Mouse (Mus musculus) mouse trophoblast stem cell (cell line): ENCODE data around the gene Pafah1b3.

Experiments
- in situ Hi-C, 2 experiments: fragments of 300-500 bp; cut with MseI, MboI; formaldehyde crosslinking; loops; 2 replicates in 1 of 2; 3 replicates in 1 of 2; pipeline ENCODE4 v1.15.1; 2025

Gene Pafah1b3

DNA sequence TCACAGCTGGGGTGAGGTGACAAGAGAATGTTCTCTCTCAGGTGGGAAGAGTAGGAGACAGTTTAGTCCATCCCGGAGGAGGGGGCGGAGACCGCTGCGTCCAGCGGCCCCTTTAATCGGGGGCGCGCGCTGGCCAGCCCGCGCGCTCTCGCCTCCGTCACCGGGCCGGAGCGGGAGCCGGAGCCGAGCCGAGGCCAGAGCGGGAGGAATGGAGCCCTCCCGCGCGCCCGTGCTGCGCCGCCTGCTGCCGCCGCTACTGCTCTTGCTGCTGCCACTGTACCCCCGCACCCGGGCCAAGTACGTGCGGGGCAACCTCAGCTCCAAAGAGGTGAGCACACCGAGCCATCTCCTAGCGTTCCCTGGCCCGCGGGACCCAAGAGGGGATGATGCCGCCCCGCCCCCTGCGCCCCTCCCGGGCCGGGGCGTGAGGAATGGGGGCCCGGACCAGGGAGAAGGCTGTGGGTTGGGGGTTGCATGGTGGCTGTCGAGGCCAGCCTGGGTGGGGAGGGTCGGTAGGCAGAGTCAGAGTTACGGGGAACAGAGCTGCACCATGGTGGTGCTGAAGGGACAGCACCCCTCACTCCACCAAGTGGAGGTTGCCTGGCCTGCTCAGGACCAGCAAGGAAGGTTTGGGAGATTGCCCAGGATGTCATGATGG lies 8.3 kb upstream of the Pafah1b3 start, which contains the start of gene Tmem145:
Gene Tmem145 (plus strand): TSS at position 151 of the 658 bp plus-strand sequence.
- in situ Hi-C loops = no loop called here

DNA sequence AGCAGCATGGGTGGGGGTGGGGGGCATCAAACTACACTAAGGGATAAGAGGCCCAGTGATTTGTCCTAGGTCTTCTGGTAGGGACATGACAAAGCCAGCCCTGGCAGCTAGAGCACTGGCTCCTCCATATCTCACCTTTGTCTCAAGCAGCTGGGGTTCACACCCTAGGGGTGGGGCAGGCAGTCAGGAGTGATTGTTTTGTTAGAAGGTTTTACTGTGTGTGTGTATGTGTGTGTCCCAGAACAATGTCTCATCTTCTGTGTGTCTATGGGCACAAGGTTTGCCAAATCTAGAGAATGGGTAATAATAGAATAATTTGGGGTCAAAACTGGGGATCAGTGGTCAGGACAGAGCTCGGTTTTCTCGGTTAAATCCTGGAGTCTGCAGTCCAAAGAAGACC lies 7.7 kb upstream of the Pafah1b3 start:
- in situ Hi-C loops = no loop called here

DNA sequence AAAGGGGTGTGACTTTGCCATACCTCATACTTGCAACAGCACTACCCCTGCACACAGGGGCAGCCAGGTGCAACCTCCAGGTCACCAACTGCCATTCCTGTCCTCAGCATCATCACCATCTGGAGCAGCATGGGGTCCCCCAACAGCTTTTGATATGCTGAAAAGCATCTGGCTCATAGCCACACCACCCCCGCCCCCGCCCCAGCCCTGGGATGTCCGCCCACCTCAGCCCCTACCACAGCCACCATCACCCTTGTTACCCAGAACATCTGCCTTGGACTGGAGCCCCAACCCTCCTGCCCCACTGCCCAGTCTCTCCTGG lies 5.9 kb upstream of the Pafah1b3 start:
- in situ Hi-C loops = no loop called here

DNA sequence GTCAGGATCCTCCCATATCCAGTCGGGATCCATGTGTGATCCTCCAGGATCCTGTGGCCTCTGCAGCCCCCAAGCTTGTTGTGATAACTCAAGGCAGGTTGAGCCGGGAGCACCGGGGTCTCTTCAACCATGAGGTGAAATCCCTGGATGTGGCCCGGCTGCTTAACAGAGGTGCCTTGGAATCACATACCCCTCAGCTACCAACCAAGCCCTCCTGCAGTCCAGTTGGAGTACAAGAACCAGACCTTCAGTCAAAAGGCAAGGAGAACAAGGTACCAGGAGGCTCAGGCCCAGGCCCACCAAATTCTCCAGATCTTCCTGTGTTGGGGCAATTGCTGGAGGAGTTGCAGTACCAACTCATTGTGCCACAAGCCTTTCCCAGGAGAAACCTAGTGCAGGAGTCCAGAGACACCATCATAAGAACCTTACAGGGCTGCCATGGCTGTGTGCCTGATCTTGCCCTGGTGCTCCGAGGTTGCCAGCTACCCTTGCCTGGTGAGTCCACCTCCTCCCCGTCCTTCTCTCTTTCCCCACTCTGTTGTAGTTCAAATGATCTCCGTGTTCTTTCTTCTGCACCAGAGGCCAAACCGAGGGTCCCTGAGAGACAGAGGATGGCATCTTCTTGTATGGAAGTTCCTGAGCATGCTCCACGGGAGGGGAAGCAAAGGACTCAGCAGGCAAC lies 5.4 kb upstream of the Pafah1b3 start:
- in situ Hi-C loops = no loop called here

DNA sequence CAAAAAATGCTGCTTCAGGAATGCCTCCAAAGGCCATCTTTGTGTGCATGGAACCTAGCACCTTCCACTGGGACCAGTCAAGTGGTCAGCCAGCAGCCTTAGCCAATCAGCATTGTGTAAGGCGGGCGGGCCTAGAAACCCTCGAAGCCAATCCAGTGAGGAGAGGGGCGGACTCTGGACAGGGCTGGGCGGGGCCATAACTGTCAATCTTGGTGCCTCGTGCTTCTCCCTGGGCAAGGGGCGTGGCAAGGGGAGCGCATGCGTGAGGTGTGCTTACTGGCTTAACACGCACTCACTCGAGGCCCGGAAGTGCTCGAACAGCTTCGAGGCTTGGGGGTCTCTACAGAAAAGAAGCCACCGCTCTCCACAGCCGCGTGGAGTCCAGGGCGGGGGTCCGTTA lies 3.3 kb upstream of the Pafah1b3 start, which contains the start of gene Prr19:
Gene Prr19 (plus strand): TSS at position 349 of the 400 bp plus-strand sequence.
- in situ Hi-C loops = no loop called here

DNA sequence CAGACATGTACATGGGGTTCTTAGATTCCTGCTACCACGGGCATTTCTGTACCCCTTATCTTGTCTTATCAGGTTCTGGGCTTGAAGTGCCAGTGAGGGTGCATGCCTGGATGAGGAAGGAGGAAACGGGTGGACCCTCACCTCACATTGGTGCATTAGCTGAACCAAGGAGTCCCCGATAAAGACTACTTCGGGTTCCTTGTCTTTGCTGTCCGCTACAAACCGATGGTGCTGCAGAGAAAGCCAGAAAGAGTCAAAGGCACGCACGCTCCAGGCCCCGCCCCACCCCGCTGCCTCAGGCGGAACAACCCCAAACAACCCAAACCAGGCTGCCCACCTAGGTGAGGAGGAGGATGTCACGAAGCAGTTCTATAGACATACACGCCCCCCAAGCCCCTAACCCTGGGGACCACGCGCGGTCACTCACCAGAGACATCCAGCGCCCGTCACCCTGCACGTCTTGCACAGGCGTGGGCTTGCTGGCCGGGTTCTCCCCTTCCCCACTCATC lies 787 bp downstream of the Pafah1b3 start:
- in situ Hi-C loops = no loop called here

DNA sequence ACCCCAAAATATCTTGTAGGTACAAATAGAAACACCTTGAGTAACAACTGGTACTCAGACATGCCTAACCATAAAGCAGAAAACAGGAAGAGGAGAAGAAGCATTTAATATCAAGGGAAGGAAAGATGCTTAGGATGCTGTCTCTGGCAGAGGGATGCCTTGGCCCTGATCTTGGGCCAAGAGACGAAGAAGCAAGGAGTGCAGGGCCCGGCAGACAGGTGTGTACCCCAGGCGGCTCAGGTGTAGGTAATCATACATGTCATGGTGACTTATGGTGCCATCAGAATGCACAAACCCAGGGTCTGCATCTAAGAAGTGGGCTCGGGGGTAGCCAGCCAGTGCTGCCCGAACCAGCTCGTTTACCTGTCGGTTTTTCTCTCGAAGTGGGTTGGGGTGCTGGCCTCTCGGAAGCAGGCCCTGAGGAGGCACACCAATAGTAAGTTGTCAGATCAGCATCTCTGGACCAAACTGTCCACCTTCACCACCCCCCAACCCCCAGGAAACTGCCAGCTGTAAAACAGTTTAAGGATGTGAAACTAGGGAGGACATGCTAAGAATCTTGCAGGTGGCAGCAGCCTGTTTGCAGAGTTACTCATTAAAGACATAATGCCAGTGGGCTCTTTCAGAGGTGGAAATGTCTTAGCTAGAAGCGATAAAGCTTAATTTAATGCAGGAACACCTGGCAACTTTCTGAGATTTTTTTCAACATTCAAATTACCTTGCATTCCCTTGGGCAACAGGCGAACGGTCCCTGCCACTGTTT lies 2.6 kb downstream of the Pafah1b3 start:
- in situ Hi-C loops = no loop called here

DNA sequence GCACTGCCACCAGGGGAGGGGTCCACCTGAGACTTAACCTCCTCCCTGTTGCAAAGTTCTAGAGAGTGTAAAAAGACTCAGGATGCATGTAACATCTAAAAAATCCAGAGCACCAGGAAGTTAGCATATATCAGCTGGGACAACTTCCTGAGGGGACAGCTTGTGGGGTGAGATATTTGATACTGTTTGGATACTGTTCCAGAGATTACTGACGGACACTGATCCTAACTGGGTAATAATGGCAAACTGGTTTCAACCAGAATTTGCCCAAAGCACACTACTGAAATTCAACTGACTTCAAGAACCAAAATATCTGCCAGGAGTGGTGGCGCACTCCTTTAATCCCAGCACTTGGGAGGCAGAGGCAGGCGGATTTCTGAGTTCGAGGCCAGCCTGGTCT lies 3.3 kb downstream of the Pafah1b3 start:
- in situ Hi-C loops = no loop called here

DNA sequence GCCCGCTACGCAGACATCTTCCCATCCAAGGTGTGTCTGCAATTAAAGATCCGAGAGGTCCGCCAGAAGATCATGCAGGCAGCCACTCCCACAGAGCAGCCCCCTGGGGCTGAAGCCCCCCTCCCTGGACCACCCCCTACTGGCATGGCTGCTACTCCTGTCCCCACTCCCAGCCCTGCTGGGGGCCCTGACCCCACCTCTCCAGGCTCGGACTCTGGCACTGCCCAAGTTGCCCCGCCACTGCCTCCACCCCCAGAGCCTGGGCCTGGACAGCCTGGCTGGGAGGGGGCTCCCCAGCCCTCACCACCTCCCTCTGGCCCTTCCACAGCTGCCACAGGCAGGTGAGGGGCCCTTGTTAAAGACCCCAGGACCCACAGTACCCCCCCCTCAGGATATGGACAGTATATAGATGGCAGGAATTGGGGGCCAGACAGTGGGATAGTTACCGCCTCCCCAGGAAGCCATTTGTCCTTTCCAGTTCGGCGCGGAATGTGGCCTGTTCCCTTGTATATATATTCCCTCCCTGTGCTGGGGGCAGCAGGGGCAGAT lies 4.5 kb downstream of the Pafah1b3 start:
- in situ Hi-C loops = no loop called here

DNA sequence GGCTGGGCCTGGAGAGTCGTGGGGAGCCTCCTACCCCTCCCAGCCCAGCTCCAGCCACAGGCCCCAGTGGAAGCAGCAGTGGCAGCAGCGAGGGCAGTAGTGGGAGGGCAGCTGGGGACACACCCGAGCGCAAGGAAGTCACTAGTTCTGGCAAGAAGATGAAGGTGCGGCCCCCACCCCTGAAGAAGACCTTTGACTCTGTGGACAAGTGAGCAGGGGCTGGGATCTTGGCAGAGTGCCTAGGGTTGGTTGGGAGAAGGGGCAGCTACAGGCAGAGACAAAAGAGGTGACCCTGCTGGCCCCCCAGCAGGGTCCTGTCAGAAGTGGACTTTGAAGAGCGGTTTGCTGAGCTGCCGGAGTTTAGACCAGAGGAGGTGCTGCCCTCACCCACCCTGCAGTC lies 5.7 kb downstream of the Pafah1b3 start:
- in situ Hi-C loops = no loop called here

DNA sequence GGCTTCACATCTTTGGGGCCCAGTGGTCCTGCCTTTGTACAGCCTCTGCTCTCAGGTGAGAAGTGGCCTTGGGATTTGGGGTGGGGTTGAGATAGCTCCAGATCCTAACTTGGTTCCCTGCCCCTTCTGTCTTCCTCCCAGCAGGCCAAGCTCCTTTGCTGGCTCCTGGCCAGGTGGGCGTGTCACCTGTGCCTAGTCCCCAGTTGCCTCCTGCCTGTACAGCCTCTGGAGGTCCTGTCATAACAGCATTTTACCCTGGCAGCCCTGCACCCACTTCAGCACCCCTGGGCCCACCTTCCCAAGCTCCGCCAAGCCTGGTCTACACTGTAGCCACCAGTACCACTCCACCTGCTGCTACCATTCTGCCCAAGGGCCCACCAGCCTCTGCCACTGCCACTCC lies 6.9 kb downstream of the Pafah1b3 start:
- in situ Hi-C loops = no loop called here

DNA sequence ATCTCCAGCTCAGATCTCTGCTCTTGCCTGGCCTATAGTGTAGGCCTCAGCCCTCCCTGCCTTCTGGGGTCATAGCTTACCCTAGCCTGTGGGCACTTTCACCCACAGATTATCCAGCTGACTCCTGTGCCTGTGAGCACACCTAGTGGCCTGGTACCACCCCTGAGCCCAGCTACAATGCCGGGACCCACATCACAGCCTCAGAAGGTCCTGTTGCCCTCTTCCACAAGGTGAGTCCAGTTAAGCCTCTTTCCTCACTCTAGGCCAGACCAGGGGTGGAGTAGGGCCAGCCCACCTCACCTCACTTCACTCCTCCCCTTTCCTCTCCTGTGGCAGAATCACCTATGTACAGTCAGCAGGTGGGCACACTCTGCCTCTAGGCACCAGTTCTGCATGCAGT lies 7.3 kb downstream of the Pafah1b3 start:
- in situ Hi-C loops = no loop called here

DNA sequence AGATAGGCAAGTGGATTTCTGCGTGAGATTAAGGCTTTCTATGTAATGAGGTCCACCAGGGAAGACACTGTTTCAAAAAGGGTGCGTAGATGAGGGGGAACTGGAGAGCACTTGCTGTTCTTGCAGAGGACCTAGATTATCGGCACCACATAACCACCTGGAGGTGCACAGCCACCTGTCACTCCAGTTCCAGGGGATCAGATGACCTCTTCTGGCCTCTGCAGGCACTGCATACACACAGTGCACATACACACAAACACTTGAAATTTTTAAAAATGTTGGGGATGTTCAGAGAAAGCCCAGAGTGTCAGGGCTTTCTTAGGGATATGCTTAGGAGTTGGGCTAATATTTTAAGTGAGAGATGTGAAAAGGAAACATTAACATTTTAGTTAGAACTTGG lies 7.9 kb downstream of the Pafah1b3 start:
- in situ Hi-C loops = no loop called here

DNA sequence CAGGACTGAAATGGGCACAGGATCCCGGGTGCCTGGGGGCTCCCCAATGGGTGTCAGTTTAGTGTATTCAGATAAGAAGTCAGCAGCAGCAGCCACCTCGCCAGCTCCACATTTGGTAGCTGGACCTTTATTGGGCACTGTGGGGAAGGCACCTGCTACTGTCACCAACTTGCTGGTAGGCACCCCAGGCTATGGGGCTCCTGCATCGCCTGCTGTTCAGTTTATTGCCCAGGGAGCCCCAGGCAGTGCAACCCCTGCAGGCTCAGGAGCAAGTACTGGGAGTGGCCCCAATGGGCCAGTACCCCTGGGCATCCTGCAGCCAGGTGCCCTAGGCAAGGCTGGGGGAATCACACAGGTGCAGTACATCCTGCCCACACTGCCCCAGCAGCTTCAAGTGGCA lies 9.1 kb downstream of the Pafah1b3 start:
- in situ Hi-C loops = no loop called here

DNA sequence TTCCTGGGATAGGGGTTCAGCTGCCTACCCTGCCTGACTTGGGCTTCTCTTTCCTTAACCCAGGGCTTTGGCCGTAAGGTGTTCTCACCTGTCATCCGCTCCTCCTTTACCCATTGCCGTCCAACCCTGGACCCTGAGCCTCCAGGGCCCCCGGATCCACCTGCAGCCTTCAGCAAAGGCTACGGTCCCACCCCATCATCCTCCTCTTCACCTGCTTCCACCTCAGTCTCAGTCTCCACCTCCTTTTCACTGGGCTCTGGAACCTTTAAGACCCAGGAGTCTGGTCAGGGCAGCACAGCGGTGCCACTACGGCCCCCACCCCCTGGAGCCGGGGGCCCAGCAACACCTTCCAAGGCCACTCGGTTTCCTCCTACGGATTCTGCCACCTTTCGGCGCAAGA lies 9.8 kb downstream of the Pafah1b3 start:
- in situ Hi-C loops = no loop called here

DNA sequence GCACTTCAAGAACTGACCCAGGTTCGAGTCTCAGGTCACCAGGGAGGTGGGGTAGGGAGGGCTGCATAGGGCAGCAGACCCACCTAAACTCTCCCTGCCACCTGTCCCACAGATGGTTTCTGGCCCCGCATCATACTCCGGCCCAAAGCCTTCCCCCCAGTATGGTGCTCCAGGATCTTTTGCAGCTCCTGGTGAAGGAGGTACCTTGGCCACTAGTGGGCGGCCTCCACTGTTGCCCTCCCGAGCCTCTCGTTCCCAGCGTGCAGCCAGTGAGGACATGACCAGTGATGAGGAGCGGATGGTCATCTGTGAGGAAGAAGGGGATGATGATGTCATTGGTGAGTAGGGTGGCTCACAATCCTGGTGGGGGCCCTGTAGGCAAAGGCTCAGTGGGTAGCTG lies 10.8 kb downstream of the Pafah1b3 start:
- in situ Hi-C loops = no loop called here

DNA sequence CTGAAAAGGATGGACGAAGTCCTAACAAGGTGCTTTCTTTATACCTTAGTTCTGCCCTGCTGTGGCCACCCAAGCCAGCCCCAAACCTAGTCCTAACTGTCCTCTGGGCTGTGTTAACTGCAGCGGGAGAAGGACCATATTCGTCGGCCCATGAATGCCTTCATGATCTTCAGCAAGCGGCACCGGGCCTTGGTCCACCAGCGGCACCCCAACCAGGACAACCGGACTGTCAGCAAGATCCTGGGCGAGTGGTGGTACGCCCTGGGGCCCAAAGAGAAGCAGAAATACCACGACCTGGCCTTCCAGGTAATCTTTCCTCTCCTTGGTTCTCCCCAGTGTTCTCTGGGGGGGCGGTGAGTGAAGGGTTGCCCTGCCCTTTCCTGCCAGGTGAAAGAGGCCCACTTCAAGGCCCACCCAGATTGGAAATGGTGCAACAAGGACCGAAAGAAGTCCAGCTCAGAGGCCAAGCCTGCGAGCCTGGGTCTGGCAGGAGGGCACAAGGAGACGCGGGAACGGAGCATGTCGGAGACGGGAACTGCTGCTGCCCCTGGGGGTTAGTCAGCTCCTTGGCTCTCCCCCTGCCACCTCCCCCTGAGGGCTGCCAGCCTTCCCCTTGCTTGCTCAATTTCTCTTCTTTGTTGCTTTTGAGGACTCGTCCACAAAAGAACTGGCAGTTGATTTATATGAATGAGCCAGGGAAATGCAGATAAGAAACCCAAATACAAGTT lies 12.1 kb downstream of the Pafah1b3 start:
- in situ Hi-C loops = no loop called here

DNA sequence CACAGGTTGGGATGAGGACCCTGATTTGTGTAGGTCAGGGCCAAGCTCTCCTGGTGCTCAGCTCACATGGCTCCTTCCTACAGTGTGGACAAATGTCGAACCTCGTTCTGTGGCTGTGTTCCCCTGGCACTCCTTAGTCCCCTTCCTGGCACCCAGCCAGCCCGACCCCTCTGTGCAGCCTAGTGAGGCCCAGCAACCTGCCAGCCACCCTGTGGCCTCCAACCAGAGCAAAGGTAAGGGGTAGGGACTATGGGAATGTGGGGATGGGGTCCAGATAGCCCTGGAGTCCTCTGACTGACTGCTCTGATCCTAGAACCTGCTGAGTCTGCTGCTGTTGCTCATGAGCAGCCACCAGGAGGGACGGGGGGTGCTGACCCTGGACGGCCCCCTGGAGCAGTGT lies 13.0 kb downstream of the Pafah1b3 start:
- in situ Hi-C loops = no loop called here

DNA sequence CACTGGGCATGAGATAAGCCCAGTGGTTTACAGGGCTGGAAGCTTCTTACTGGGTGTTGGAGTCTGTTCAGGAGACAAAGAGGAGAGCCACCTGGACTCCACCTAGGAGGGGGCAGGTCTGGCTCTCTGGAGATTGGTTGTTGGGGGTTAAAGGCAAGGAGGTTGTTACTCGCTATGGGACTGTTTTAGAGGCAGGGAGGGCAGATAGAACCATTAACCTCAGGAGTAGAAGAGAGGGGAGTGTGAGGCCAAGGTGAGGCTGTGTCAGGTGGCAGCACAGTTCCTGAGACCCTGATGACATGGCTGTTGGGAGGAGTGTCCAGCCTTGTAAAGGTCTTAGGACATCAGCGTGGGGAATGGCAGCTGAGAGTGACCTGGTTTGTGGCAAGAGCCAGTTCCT lies 13.6 kb downstream of the Pafah1b3 start:
- in situ Hi-C loops = no loop called here

DNA sequence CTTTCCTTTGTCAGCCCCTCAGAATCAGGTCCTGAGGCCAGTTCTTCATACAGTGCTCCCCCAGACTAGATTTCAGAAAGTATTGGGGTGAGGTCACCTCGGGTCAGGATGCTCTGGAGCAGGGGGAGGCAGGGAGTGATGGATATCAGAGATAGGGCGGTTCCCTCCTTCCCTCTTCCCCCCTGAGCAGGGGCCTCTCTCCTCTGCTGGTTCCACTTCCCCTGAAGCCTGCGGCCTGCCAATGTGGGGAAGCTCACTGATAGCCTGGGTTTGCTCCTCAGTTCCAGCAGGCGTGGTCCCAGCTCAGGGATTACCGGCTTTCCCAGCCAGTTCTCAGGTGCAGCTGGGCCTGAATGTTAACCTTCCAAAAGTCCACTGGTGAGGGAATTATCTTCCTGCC lies 14.1 kb downstream of the Pafah1b3 start:
- in situ Hi-C loops = no loop called here

DNA sequence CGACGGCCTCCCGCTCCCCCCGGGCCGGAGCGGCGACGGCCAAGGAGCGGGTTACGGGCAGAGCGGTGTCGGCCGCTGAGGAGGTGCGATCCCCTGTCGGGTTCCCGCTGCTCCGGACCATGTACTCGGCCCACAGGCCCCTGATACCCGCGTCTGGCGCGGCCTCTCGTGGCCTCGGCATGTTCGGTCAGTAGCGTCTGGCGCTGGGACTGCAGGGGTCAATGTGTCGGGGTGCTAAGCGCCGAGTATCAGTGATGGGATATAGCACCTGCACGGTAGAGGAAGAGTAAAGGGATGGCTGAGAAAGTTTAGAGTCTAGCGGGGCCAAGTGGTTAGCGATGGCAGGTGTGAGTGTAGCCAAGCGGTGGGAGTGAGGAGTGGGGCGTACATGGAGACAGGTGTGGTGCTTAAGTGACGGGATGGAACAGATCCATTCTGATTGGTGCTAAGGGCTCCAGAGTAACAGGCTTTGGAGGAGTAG lies 15.0 kb downstream of the Pafah1b3 start:
- in situ Hi-C loops = no loop called here
